Mouse (Mus musculus): ENCODE measurements around the gene Dydc2. TPM values are rescaled to one million over a fixed set of nuclear protein-coding genes. Genes with fewer than 3 reads are reported as not detected.

Gene Dydc2
- polyA plus RNA-seq, 1 experiment from 2014 or later: 0.17 TPM

GRCm38 (mm10) chr14:41047402-41047801 lies 21.6 kb downstream of the Dydc2 start:
- no peak for DNase-seq (ENCODE audit: low spot score)

GRCm38 (mm10) chr14:41035146-41035798 lies 33.7 kb downstream of the Dydc2 start:
- DNase-seq (ENCODE audit: low spot score): peak; percentile 62

- peak; percentile 79 for DNase-seq (ENCODE audit: low spot score)
These were observed 35.6 kb downstream of the Dydc2 start for GRCm38 (mm10) chr14:41033135-41034110.

- DNase-seq (ENCODE audit: low spot score): no peak
These were observed 38.0 kb downstream of the Dydc2 start for GRCm38 (mm10) chr14:41030989-41031513.

- DNase-seq (ENCODE audit: low spot score): no peak
These were observed 39.7 kb downstream of the Dydc2 start for GRCm38 (mm10) chr14:41029303-41029702.

- DNase-seq (ENCODE audit: low spot score): no peak
These were observed 43.3 kb downstream of the Dydc2 start for GRCm38 (mm10) chr14:41025594-41026284.

- DNase-seq (ENCODE audit: low spot score): no peak
These were observed 43.9 kb downstream of the Dydc2 start for GRCm38 (mm10) chr14:41025087-41025486.

GRCm38 (mm10) chr14:41021246-41021645 lies 47.8 kb downstream of the Dydc2 start:
- no peak for DNase-seq (ENCODE audit: low spot score)

GRCm38 (mm10) chr14:41017460-41017859 lies 51.5 kb downstream of the Dydc2 start:
- no peak for DNase-seq (ENCODE audit: low spot score)

GRCm38 (mm10) chr14:41014701-41015240 lies 54.2 kb downstream of the Dydc2 start:
- no peak for DNase-seq (ENCODE audit: low spot score)

GRCm38 (mm10) chr14:41013630-41014613 lies 55.1 kb downstream of the Dydc2 start, which contains the start of gene Fam213a:
Gene Fam213a, minus strand, starts transcription at chr14:41013788.
- DNase-seq (ENCODE audit: low spot score): peak; percentile 91

GRCm38 (mm10) chr14:41013143-41013542 lies 55.9 kb downstream of the Dydc2 start:
- no peak for DNase-seq (ENCODE audit: low spot score)

- DNase-seq (ENCODE audit: low spot score): no peak
These were observed 57.1 kb downstream of the Dydc2 start for GRCm38 (mm10) chr14:41011916-41012315.

- DNase-seq (ENCODE audit: low spot score): no peak
These were observed 60.9 kb downstream of the Dydc2 start for GRCm38 (mm10) chr14:41008138-41008537.

- DNase-seq (ENCODE audit: low spot score): no peak
These were observed 61.4 kb downstream of the Dydc2 start for GRCm38 (mm10) chr14:41007641-41008040.

- DNase-seq (ENCODE audit: low spot score): no peak
These were observed 62.1 kb downstream of the Dydc2 start for GRCm38 (mm10) chr14:41006899-41007298.

GRCm38 (mm10) chr14:41006263-41006662 lies 62.7 kb downstream of the Dydc2 start:
- DNase-seq (ENCODE audit: low spot score): no peak

- DNase-seq (ENCODE audit: low spot score): no peak
These were observed 63.3 kb downstream of the Dydc2 start for GRCm38 (mm10) chr14:41005716-41006115.

GRCm38 (mm10) chr14:41004201-41005141 lies 64.5 kb downstream of the Dydc2 start:
- no peak for DNase-seq (ENCODE audit: low spot score)

All from thymus, postnatal 0 days (tissue).